Mouse (Mus musculus): ENCODE results near the gene Fbxo48. TPM values are rescaled to one million over a fixed set of nuclear protein-coding genes. Genes with fewer than 3 reads are reported as not detected.

Gene Fbxo48
- total RNA-seq (2014; fragmentation: Nextera tagmentation), result 6.0 and 7.9 TPM in 2 replicates
- 7.3 and 7.4 TPM in 2 replicates for total RNA-seq (2017)

DNA sequence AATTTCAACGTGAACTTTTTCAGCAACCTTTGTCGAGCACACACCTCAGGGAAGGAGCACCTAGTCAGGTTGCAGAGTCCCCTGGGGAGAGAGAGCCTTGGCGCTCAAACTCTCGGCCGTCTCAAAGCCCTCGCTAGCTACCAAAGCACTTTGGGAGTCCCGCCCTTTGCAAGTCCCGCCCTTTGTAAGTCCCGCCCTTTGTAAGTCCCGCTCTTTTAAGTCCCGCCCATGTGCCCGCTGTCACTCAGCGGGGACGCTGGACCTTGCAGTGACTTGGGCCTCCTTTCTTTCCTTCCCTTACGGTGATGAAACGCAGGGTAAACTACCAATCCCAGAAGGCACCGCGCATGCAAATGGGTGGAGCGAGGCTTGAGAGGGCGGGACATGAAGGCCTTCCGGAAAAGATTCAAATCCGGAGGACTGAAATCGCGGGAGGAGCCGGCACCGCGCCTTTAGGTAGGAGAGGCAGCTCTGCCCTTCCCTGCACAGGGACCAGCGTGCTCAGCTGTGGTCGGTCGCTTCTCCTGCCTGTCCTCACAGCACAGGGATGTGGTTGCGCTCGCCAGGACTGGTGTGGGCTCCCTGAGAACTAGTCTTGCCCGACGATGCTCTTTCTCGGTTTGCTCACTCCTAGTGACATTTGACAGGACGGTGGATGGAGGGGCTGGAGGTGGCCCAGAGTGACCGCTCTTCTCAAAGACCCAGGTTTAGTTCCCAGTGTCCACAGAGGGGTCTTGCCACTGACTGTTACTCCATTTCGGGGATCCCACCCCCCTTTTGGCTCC lies at the start of gene Fbxo48:
TSS of gene Fbxo48 (plus strand) at position 400 of the 785 bp plus-strand sequence.
- ATAC-seq (replicated peaks; ENCODE audit: poor library complexity, severe bottlenecking), result peak; percentile 87

GRCm38 (mm10) chr11:16904302-16905011 lies 46.7 kb upstream of the Fbxo48 start:
- no peak for ATAC-seq (replicated peaks; ENCODE audit: poor library complexity, severe bottlenecking)

GRCm38 (mm10) chr11:16905012-16905332 lies 46.2 kb upstream of the Fbxo48 start:
- no peak for ATAC-seq (replicated peaks; ENCODE audit: poor library complexity, severe bottlenecking)

- ATAC-seq (replicated peaks; ENCODE audit: poor library complexity, severe bottlenecking), result no peak
These were observed 44.6 kb upstream of the Fbxo48 start for GRCm38 (mm10) chr11:16906530-16906929.

DNA sequence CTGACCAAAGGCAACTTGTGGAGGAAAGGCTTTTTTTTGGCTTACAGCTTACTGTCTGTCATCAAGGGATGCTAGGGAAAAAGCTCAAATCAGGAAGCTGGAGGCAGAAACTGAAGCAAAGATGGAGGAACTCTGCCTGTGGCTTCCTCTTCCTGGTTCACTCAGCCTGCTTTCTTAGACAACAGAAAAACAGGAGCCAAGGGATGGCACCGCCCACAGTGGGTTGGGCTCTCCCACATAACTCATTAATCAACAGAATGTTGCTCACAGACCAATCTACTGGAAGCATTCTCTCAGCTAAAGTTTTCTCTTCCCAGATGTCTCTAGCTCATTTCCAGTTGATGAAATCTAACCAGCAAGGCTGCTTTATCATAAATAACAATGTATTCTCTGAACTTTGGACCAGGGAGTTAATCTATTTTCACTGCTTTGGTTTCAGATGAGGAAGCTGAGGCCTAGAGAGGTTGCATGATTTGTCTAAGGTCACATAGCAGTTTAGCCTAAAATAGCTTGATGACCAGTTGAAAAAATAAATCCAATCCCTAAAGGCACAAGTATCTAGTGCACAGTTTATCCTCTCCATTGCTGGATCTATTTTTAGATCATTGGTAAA lies 43.6 kb upstream of the Fbxo48 start:
- no peak for ATAC-seq (replicated peaks; ENCODE audit: poor library complexity, severe bottlenecking)

DNA sequence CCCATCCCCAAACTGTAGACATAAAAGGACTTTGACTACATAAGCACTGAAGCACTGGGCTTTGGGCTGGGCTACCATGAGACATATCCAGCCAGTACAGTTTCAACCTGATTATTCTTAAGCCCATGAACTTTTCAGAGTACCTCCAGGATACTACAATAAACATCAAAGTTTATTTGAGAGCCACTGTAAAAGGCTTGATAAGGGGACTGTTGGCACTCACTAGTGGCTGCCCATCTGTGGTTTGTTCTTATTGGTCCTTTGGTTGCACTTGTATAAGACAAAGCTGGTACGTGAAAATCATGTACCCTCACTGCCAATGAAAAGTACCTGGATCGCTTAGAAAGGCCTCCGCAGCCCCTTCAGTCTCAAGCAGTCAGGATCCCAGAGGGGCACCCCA lies 36.4 kb upstream of the Fbxo48 start:
- ATAC-seq (replicated peaks; ENCODE audit: poor library complexity, severe bottlenecking), result no peak

- ATAC-seq (replicated peaks; ENCODE audit: poor library complexity, severe bottlenecking), result no peak
These were observed 35.3 kb upstream of the Fbxo48 start for GRCm38 (mm10) chr11:16915850-16916249.

- ATAC-seq (replicated peaks; ENCODE audit: poor library complexity, severe bottlenecking), result peak; percentile 78
These were observed 33.7 kb upstream of the Fbxo48 start for GRCm38 (mm10) chr11:16917512-16917911.

DNA sequence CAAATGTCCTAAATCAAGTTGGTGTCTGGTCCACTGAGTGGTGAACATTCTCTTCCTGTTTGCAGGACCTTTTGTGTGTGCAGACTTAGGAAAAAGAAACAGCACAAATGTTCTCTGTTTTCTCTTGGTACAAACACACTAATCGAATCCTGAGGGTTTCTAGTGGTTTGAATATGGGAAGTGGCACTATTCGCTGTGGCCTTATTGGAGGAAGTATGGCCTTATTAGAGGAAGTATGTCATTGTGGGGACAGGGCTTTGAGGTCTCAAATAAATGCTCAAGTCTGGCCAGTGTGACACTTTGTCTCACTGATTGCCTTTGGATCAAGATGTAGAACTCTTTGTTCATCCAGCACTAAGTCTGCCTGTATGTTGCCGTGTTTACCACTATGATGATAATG lies 19.0 kb upstream of the Fbxo48 start:
- peak; percentile 100 for ATAC-seq (replicated peaks; ENCODE audit: poor library complexity, severe bottlenecking)

DNA sequence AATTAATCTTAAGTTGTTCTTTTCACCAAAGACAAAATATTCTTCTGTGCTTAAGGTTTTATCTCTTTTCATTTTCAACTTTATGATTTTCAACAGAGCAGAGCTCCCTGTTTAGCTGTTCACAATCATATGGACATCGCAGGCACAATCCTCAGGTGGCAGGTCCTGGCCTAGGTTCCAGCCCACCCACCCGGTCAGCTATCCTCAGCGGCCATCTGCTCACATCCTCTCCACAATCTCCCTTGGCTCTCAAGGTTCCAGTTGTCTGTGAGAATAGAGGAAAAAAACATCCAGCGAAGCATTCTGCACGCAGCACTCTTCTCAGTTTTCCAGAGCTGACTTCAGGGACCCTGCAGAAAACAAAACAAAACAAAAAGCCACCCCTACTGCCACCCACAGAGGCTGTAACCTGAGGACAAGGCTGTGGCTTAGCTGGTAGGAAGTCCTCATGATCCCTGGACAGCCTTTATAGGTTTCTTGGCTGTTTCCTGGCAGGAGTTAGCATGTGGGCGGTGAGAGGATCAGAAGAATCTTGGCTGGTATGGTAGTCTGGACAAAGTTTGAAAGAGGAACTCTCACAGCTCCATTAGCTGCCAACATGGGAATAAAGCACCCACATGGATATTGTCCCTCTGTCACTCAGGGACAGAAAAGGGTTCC lies 15.5 kb upstream of the Fbxo48 start:
- ATAC-seq (replicated peaks; ENCODE audit: poor library complexity, severe bottlenecking), result no peak

GRCm38 (mm10) chr11:16941103-16941793 lies 9.9 kb upstream of the Fbxo48 start:
- ATAC-seq (replicated peaks; ENCODE audit: poor library complexity, severe bottlenecking), result peak; percentile 24; the same call in 1 of the 2 replicates

- no peak for ATAC-seq (replicated peaks; ENCODE audit: poor library complexity, severe bottlenecking)
These were observed 9.2 kb upstream of the Fbxo48 start for GRCm38 (mm10) chr11:16941973-16942452.

GRCm38 (mm10) chr11:16943016-16943415 lies 8.2 kb upstream of the Fbxo48 start:
- no peak for ATAC-seq (replicated peaks; ENCODE audit: poor library complexity, severe bottlenecking)

DNA sequence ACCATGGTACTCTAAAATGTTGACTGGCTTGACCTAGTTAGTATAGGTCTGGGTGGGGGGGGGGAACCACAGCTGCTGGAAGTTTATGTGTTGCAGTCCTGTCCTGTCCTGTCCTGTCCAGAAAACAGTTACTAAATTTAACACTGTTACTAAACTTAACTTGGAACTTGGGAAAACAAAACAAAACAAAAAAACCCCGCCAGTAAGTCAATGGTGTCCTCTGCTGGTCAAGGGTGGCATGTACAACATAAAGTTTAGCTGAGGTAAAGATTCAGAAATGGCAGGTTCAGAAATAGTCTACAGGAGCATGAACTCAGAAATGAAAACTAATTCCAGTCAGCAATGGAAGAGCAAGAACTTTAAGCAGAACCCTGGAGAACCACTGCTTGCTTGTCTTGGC lies 2.4 kb upstream of the Fbxo48 start:
- ATAC-seq (replicated peaks; ENCODE audit: poor library complexity, severe bottlenecking), result no peak

GRCm38 (mm10) chr11:16950226-16950975 lies 774 bp upstream of the Fbxo48 start:
- no peak for ATAC-seq (replicated peaks; ENCODE audit: poor library complexity, severe bottlenecking)

DNA sequence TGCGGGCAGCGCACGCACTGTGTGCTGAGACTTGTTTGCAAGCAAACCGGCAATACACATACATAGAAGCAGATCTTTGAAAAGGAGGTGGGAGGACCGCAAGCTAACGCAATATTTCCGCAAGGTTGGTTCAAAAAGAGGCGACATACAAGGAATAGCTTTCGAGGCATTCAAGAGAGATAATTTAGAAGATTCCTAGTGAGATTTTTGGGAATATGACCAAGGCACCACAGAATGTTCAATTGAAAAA lies 511 bp downstream of the Fbxo48 start:
- ATAC-seq (replicated peaks; ENCODE audit: poor library complexity, severe bottlenecking), result peak; percentile 23

- peak; percentile 90 for ATAC-seq (replicated peaks; ENCODE audit: poor library complexity, severe bottlenecking)
These were observed 5.1 kb downstream of the Fbxo48 start for GRCm38 (mm10) chr11:16956115-16956862.

GRCm38 (mm10) chr11:16957030-16957429 lies 5.9 kb downstream of the Fbxo48 start:
- ATAC-seq (replicated peaks; ENCODE audit: poor library complexity, severe bottlenecking), result no peak

DNA sequence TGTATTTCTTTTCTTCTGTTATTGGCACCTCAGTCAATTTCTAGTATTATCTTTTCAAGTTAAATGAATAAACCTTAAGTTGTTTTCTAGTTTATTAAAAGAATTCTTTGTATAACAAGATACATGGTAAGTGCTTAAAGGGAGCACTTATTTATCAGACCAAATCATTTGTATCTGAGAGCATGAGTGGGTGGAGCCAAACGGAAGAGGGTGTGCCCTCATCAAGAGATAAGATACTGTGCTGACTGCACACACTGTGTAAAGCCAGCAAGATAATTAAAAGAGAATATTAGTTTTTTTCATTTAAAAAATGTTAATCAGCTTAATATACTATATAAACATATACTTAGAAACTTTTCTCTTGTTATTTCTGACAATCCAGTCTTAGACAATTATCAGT lies 7.3 kb downstream of the Fbxo48 start:
- no peak for ATAC-seq (replicated peaks; ENCODE audit: poor library complexity, severe bottlenecking)
